Mouse (Mus musculus) midbrain, embryonic 15.5 days (tissue): ENCODE measurements at regions not wholly inside any gene's neighbourhood (a gene's known extent, or its start where the extent isn't known, plus 50 kb on each side); places are given as distances from the start of the nearest gene placed in this dataset.

ENCODE experiments used
- ATAC-seq: fragments of 200-750 bp; cut with Nextera tagmentation; replicated peaks from 2 replicates; pipeline ENCODE4 v1.8.0; 2017; ENCODE audit warnings: moderate TSS enrichment
- H3K27ac ChIP-seq: fragments of 300-500 bp; sonication (generic); 2 replicates; pipeline ENCODE4 v1.5.1; 2015; ENCODE audit warnings: mild to moderate bottlenecking, inconsistent platforms
- H3K27me3 ChIP-seq: fragments of 300-500 bp; sonication (generic); replicated peaks from 2 replicates; pipeline ENCODE4 v1.6.1; 2015; ENCODE audit warnings: inconsistent platforms
- H3K36me3 ChIP-seq: fragments of 300-500 bp; sonication (generic); replicated peaks from 2 replicates; pipeline ENCODE4 v1.6.1; 2015; ENCODE audit warnings: inconsistent platforms
- H3K4me1 ChIP-seq: fragments of 300-500 bp; sonication (generic); 2 replicates; pipeline ENCODE4 v1.6.1; 2015; ENCODE audit warnings: inconsistent platforms
- H3K4me2 ChIP-seq: fragments of 300-500 bp; sonication (generic); 2 replicates; pipeline ENCODE4 v1.6.1; 2015; ENCODE audit warnings: inconsistent platforms, mild to moderate bottlenecking, moderate library complexity
- H3K4me3 ChIP-seq: fragments of 300-500 bp; sonication (generic); 2 replicates; pipeline ENCODE4 v1.5.1; 2015; ENCODE audit warnings: mild to moderate bottlenecking, inconsistent platforms
- H3K9ac ChIP-seq: fragments of 300-500 bp; sonication (generic); 2 replicates; pipeline ENCODE4 v1.6.1; 2015; ENCODE audit warnings: mild to moderate bottlenecking, inconsistent platforms
- H3K9me3 ChIP-seq: fragments of 300-500 bp; sonication (generic); 2 replicates; pipeline ENCODE4 v1.6.1; 2016; ENCODE audit warnings: inconsistent platforms
- WGBS: fragments of 180-500 bp; shearing (Covaris S2); methylation state at CpG from one replicate; pipeline ENCODE4 v1.1.7; 2015; ENCODE audit warnings: mixed read lengths; 5-methylcytosine and 5-hydroxymethylcytosine counted together

GRCm38 (mm10) chr9:34395839-34396804, 89.6 kb upstream of the Kirrel3 start:
- no peak overlapping the region for H3K4me3 ChIP-seq
- H3K4me2 ChIP-seq: no peak overlapping the region
- no peaks in the 10 kb centered on the region for H3K36me3 ChIP-seq
- no peaks in the 10 kb centered on the region for H3K27me3 ChIP-seq
- H3K4me1 ChIP-seq: peaks cover 12% of the 10 kb centered on the region
- H3K9ac ChIP-seq: no peak overlapping the region
- H3K27ac ChIP-seq: peak overlapping the region; percentile 45
- no peaks in the 10 kb centered on the region for H3K9me3 ChIP-seq
- ATAC-seq: peak; percentile 83
- WGBS: 21% methylated on average over 6 of the region's 6 CpGs

- no peak overlapping the region for H3K9ac ChIP-seq
- H3K4me2 ChIP-seq: no peak overlapping the region
- H3K36me3 ChIP-seq: no peaks in the 10 kb centered on the region
- no peak overlapping the region for H3K4me3 ChIP-seq
- no peaks in the 10 kb centered on the region for H3K9me3 ChIP-seq
- H3K27me3 ChIP-seq: no peaks in the 10 kb centered on the region
- no peaks in the 10 kb centered on the region for H3K4me1 ChIP-seq
- 86% methylated on average over 4 of the region's 4 CpGs for WGBS
- no peak for ATAC-seq
- H3K27ac ChIP-seq: no peak overlapping the region
Measured at GRCm38 (mm10) chr9:34411699-34412098, 74.0 kb upstream of the Kirrel3 start.

- ATAC-seq: no peak
- H3K36me3 ChIP-seq: no peaks in the 10 kb centered on the region
- H3K27me3 ChIP-seq: no peaks in the 10 kb centered on the region
- 83% methylated on average over 8 of the region's 8 CpGs for WGBS
- no peak overlapping the region for H3K9ac ChIP-seq
- H3K9me3 ChIP-seq: no peaks in the 10 kb centered on the region
- H3K4me2 ChIP-seq: no peak overlapping the region
- no peak overlapping the region for H3K4me3 ChIP-seq
- H3K27ac ChIP-seq: no peak overlapping the region
- no peaks in the 10 kb centered on the region for H3K4me1 ChIP-seq
Measured at GRCm38 (mm10) chr9:34416153-34416552, 69.5 kb upstream of the Kirrel3 start.

GRCm38 (mm10) chr9:34418100-34418499, 67.6 kb upstream of the Kirrel3 start:
- WGBS: 88% methylated on average over 8 of the region's 8 CpGs
- Histone ChIP-seq H3K4me2 (no peak overlapping the region), H3K27me3 (no peaks in the 10 kb centered on the region), H3K4me1 (no peaks in the 10 kb centered on the region), H3K4me3 (no peak overlapping the region), H3K9me3 (no peaks in the 10 kb centered on the region), H3K36me3 (no peaks in the 10 kb centered on the region), H3K27ac (no peak overlapping the region), H3K9ac (no peak overlapping the region)
- no peak for ATAC-seq

GRCm38 (mm10) chr9:34421956-34422355, 63.7 kb upstream of the Kirrel3 start:
- no peaks in the 10 kb centered on the region for H3K9me3 ChIP-seq
- H3K4me2 ChIP-seq: no peak overlapping the region
- H3K4me3 ChIP-seq: no peak overlapping the region
- H3K4me1 ChIP-seq: no peaks in the 10 kb centered on the region
- no peak for ATAC-seq
- H3K9ac ChIP-seq: no peak overlapping the region
- no peaks in the 10 kb centered on the region for H3K27me3 ChIP-seq
- no peaks in the 10 kb centered on the region for H3K36me3 ChIP-seq
- H3K27ac ChIP-seq: no peak overlapping the region

- ATAC-seq: no peak
- H3K27me3 ChIP-seq: no peaks in the 10 kb centered on the region
- no peaks in the 10 kb centered on the region for H3K36me3 ChIP-seq
- 54% methylated on average over 7 of the region's 7 CpGs for WGBS
- H3K9me3 ChIP-seq: no peaks in the 10 kb centered on the region
- H3K4me1 ChIP-seq: no peaks in the 10 kb centered on the region; the same call in 1 of the 2 replicates
- H3K9ac ChIP-seq: no peak overlapping the region
- H3K4me3 ChIP-seq: no peak overlapping the region
- no peak overlapping the region for H3K4me2 ChIP-seq
- H3K27ac ChIP-seq: no peak overlapping the region
Measured at GRCm38 (mm10) chr9:34423062-34423461, 62.6 kb upstream of the Kirrel3 start.

- no peaks in the 10 kb centered on the region for H3K27me3 ChIP-seq
- no peak overlapping the region for H3K4me2 ChIP-seq
- H3K27ac ChIP-seq: no peak overlapping the region
- no peaks in the 10 kb centered on the region for H3K9me3 ChIP-seq
- H3K9ac ChIP-seq: no peak overlapping the region
- H3K36me3 ChIP-seq: no peaks in the 10 kb centered on the region
- no peak overlapping the region for H3K4me3 ChIP-seq
- H3K4me1 ChIP-seq: no peaks in the 10 kb centered on the region; the same call in 1 of the 2 replicates
- 65% methylated on average over 4 of the region's 4 CpGs for WGBS
- ATAC-seq: no peak
Measured at GRCm38 (mm10) chr9:34426589-34426988, 59.1 kb upstream of the Kirrel3 start.

GRCm38 (mm10) chr9:34427711-34428110, 58.0 kb upstream of the Kirrel3 start:
- H3K4me1 ChIP-seq: no peaks in the 10 kb centered on the region; the same call in 1 of the 2 replicates
- no peak overlapping the region for H3K4me3 ChIP-seq

More at GRCm38 (mm10) chr9:34427711-34428110, 58.0 kb upstream of the Kirrel3 start:
- Histone ChIP-seq H3K9ac (no peak overlapping the region), H3K4me2 (no peak overlapping the region), H3K27ac (no peak overlapping the region), H3K9me3 (no peaks in the 10 kb centered on the region), H3K27me3 (no peaks in the 10 kb centered on the region), H3K36me3 (no peaks in the 10 kb centered on the region)
- 46% methylated on average over 8 of the region's 8 CpGs for WGBS
- no peak for ATAC-seq
